Mouse (Mus musculus) 416B (cell line): ENCODE results near the gene Dph6.

Experiments used
- DNase-seq: peaks from one replicate; pipeline ENCODE4 v3.0.0; 2011; ENCODE audit warnings: low read depth

Dph6 gene

DNA sequence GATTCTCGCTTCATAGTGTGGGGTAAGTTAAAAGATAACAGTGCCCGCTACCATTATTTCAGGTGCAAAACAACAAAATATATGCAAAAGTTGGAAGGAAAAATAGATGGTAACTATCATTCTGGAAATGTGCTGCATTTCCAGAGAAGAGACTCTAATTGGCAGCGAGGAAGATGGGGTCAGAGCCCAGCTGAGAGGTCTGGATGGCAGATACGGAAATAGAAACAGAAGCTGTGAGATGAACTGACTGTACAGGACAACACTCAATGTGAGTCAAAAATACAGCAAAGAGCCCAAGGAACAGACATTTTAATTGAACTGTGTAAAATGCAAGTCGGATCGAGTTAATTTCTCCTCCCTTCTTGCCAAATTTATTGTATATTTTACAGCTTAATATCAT, 114.3 kb downstream of the Dph6 start:
- DNase-seq, result no peak

GRCm38 (mm10) chr2:114536032-114536431, 118.7 kb downstream of the Dph6 start:
- no peak for DNase-seq

DNA sequence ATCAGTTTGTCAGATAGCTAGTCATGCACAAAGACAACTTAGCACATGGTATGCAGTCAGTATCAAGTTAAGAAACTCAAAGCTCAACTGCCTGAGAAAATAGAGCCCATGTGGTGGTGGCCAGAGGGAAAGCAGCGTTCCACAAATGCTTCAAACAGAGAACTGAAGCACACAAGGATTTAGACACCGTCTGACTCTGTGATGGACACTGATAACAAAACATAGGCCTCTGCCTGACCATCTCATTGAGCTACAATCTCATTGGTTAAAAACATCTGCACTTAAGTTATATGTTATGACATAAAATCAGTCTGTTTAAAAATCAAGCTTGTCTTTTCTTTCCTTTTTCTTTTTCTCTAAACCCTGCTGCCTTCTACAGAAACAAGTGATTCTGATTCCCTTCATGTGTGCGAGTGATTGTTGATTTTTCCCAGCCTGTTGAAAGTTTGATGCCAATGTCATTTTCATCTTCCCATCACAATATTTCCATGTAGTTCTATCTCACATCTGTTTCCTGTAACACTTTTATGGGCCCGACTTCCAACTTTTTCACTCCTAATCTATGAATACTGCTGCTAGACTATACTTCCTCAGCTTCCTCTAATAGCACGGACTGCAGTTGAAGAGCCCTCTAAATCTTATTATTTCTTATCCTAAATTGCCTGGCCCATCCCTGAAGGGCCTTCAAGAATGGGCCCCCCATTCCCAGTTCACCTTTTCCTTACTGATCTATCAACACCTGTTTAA, 123.6 kb downstream of the Dph6 start:
- no peak for DNase-seq

DNA sequence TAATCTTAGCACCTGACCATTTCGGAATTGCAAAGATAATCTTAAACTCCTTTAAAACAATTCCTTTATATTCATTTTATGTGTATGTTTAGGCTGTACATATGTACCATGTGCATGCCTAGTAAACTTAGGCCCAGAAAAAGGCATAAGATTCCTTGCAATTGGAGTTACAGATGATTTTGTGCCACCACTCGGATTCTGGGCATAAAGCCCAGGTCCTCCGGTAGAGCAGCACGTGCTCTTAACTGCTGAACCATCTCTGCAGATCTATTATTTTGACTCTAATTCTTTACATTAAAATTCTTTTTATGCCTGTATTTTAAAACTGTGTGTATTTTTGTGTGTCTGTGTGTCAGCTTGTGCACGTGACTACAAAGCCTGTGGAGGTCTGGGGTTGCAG, 134.3 kb downstream of the Dph6 start:
- no peak for DNase-seq

DNA sequence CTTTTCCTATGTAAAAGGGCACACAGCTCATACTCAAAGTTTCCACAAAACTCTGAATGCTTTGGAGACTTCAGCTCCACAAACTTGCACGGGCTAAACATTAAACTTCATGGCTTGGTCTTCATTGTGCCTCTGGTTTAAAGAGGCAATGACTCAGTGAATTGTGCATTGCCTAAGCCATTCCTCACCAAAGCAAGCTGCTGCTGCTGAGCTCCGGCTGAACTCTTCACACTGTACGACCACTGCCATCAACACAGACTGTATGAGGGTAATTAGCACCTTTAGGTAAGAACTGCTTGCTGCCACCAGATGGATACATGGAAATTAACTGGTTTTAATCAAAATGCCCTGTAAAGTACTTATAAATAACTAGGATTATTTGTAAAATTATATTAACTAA, 134.9 kb downstream of the Dph6 start:
- no peak for DNase-seq

- DNase-seq, result no peak
Measured at GRCm38 (mm10) chr2:114492398-114492797, 162.4 kb downstream of the Dph6 start.

DNA sequence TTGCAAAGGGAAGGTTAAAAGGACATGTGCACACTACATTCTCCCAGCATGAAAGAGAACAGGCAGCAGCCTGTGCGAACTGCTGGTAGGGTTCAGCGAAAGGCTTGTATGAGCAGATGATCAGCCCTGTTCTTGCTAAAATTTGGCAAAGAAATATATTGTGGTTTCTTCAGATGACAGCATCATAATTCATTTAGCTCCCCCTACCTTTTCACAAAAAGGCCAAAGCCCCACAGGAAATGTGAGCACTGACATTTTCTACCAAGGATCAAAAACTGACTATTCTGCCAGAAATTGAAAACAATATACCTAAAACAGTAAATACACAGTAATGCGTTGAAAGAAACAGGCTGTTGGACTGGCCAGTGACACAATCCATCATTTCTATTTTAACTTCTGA, 162.9 kb downstream of the Dph6 start:
- no peak for DNase-seq

GRCm38 (mm10) chr2:114486980-114487379, 167.8 kb downstream of the Dph6 start:
- no peak for DNase-seq
